Mouse (Mus musculus): ENCODE results near the gene Gm904. TPM values are rescaled to one million over a fixed set of nuclear protein-coding genes. Genes with fewer than 3 reads are reported as not detected.

The Gm904 gene
- not detected for total RNA-seq (2023)

DNA sequence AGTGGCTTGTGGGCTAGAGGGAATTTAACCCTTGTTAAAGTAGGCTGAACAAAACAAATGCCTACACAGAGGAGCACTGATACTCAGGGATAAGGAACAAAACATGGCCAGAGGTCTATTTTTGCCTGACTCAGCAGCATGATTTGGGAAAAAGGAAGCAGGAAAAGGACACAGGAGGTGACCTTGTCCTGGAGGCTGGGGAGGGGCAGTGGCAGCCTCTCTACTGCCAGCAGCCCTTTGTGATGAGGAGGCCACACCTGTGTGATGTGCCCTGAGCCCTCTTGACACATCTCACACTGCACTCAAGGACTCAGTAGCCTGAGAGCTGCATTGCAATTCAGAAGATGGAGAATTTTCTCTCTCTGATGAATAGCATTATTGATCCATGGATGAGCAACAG, at the start of gene Gm904:
Gm904 (plus strand) TSS at position 301 of the 400 bp plus-strand sequence.

Other genes with a start within 250 kb of the Gm904 start
- 1 to 10 TPM; 9.0 to 9.2 TPM for gene Fbxw17, start 225.4 kb upstream of the Gm904 start, total RNA-seq (2023)
- gene Gm47429, start 199.3 kb upstream of the Gm904 start, total RNA-seq (2023): not detected
- not detected for gene Nutm2, start 175.9 kb upstream of the Gm904 start, total RNA-seq (2023)
- gene Gm8765, start 55.1 kb downstream of the Gm904 start, total RNA-seq (2023): not detected

All from neutrophil, adult 59 days (primary cell).